Mouse (Mus musculus): Measurements from ENCODE around the gene Socs4. TPM values are rescaled to one million over a fixed set of nuclear protein-coding genes. Genes with fewer than 3 reads are reported as not detected.

Gene Socs4
- polyA plus RNA-seq, 1 experiment from 2014 or later: 4.5 TPM

DNA sequence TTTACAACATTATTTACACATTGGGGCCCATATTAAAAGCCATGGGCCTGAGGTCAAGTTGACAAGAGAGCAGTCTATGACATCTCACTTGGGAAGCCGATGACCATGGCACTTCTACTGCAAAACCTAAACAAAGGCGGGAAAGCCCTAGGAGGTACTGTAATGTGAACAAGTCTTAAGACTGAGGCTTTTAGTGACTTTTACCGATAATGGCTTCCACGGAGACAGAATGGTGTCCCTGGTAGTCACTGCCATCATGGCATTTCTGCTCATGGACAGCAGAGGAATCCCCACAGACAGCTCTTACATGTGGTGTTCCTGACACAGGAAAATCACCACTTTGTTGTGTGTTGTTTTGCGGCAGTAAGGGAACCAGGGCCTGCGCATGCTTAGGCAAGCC lies 35.7 kb upstream of the Socs4 start:
- Histone ChIP-seq H3K27me3 (replicated peaks; ENCODE audit: control insufficient read depth, insufficient read depth, low read length) (no peaks in the 10 kb centered on the region), H3K27ac (ENCODE audit: low read depth) (no peak overlapping the region), H3K9ac (ENCODE audit: low read length) (no peak overlapping the region), H3K4me3 (ENCODE audit: low read depth, low read length) (no peak overlapping the region), H3K4me2 (ENCODE audit: low read length) (no peak overlapping the region), H3K36me3 (ENCODE audit: control insufficient read depth, insufficient read depth, low read length) (peaks cover 46% of the 10 kb centered on the region), H3K4me1 (replicated peaks; ENCODE audit: control insufficient read depth, insufficient read depth, low read length) (no peaks in the 10 kb centered on the region), H3K9me3 (ENCODE audit: control insufficient read depth, low read length) (no peaks in the 10 kb centered on the region)
- no peak for DNase-seq (ENCODE audit: low spot score)
- 92% methylated on average over 6 of the region's 6 CpGs for WGBS
- ATAC-seq (replicated peaks; ENCODE audit: low FRiP score, low TSS enrichment, low read depth): no peak

DNA sequence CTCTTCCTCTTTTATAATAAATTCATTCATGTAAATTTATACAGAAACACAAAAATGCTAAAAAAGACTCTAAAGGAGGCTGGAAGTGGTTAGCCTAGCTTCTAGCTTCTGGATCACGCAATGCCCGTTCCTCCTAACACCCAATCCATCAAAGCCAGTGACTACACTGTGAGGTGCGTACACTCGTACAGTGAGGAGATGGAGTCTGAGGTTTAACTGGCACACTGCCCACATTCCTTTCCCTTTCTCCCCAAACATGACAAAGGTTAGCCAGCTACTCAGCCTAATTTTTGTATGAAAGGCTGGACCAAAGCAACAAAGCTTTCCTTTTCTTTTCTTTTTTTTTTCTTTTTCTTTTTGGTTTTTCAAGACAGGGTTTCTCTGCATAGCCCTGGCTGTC lies 34.0 kb upstream of the Socs4 start:
- no peak overlapping the region for H3K4me3 ChIP-seq (ENCODE audit: low read depth, low read length)
- WGBS: 47% methylated on average over 4 of the region's 4 CpGs
- no peak for DNase-seq (ENCODE audit: low spot score)
- no peaks in the 10 kb centered on the region for H3K27me3 ChIP-seq (replicated peaks; ENCODE audit: control insufficient read depth, insufficient read depth, low read length)
- H3K4me2 ChIP-seq (ENCODE audit: low read length): no peak overlapping the region
- no peaks in the 10 kb centered on the region for H3K9me3 ChIP-seq (ENCODE audit: control insufficient read depth, low read length)
- no peak overlapping the region for H3K27ac ChIP-seq (ENCODE audit: low read depth)
- no peak overlapping the region for H3K9ac ChIP-seq (ENCODE audit: low read length)
- no peak for ATAC-seq (replicated peaks; ENCODE audit: low FRiP score, low TSS enrichment, low read depth)
- H3K4me1 ChIP-seq (replicated peaks; ENCODE audit: control insufficient read depth, insufficient read depth, low read length): no peaks in the 10 kb centered on the region
- peaks cover 63% of the 10 kb centered on the region for H3K36me3 ChIP-seq (ENCODE audit: control insufficient read depth, insufficient read depth, low read length)

DNA sequence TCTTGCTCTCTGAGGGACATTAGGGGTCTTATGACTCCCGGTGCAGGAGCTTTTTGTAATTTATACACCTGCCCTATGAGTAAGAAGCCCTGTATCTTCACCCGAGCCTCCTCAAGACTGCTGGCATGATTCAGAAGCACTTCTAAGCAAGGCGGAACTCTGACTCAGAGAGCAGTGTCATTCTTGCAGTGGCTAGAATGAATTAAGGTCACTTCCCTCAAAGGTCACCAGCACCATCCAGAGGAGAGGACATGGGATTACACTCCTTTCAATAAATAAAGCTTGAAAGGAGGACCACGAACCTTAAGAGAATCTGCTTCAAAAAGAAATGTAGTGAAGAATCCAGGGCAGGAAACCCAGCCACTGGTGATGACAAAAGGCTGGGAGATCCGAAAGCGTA lies 26.9 kb upstream of the Socs4 start:
- H3K4me1 ChIP-seq (replicated peaks; ENCODE audit: control insufficient read depth, insufficient read depth, low read length): no peaks in the 10 kb centered on the region
- no peak overlapping the region for H3K4me3 ChIP-seq (ENCODE audit: low read depth, low read length)
- no peaks in the 10 kb centered on the region for H3K27me3 ChIP-seq (replicated peaks; ENCODE audit: control insufficient read depth, insufficient read depth, low read length)
- no peak overlapping the region for H3K4me2 ChIP-seq (ENCODE audit: low read length)
- no peak overlapping the region for H3K27ac ChIP-seq (ENCODE audit: low read depth)
- H3K9ac ChIP-seq (ENCODE audit: low read length): no peak overlapping the region
- DNase-seq (ENCODE audit: low spot score) (no peak), ATAC-seq (replicated peaks; ENCODE audit: low FRiP score, low TSS enrichment, low read depth) (no peak)
- WGBS: 86% methylated on average over 6 of the region's 6 CpGs
- H3K9me3 ChIP-seq (ENCODE audit: control insufficient read depth, low read length): no peaks in the 10 kb centered on the region
- H3K36me3 ChIP-seq (ENCODE audit: control insufficient read depth, insufficient read depth, low read length): peaks cover 60% of the 10 kb centered on the region

DNA sequence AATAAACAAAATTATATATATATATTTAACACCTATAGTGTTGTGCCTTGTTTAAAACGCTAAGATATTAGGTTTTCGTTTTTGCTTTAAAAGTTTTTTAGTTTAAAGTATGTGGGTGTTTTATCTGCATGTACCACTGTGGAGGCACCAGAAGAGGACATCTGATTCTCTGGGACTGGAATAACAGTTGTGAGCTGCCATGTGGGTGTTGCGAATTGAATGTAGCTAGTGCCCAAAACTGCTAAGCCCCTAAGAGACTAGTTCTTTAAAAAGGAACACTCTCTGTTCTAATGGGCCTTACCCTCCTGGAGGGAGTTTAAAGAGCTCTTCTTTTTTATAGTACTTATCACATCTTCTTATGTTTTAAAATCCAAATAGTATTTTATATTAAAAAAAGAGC lies 11.9 kb upstream of the Socs4 start:
- H3K27me3 ChIP-seq (replicated peaks; ENCODE audit: control insufficient read depth, insufficient read depth, low read length): no peaks in the 10 kb centered on the region
- H3K9me3 ChIP-seq (ENCODE audit: control insufficient read depth, low read length): no peaks in the 10 kb centered on the region
- H3K27ac ChIP-seq (ENCODE audit: low read depth): no peak overlapping the region
- H3K36me3 ChIP-seq (ENCODE audit: control insufficient read depth, insufficient read depth, low read length): peaks cover 77% of the 10 kb centered on the region
- DNase-seq (ENCODE audit: low spot score) (no peak), ATAC-seq (replicated peaks; ENCODE audit: low FRiP score, low TSS enrichment, low read depth) (no peak)
- H3K4me1 ChIP-seq (replicated peaks; ENCODE audit: control insufficient read depth, insufficient read depth, low read length): no peaks in the 10 kb centered on the region
- no peak overlapping the region for H3K9ac ChIP-seq (ENCODE audit: low read length)
- no peak overlapping the region for H3K4me3 ChIP-seq (ENCODE audit: low read depth, low read length)
- 96% methylated on average over 3 of the region's 3 CpGs for WGBS
- no peak overlapping the region for H3K4me2 ChIP-seq (ENCODE audit: low read length)

DNA sequence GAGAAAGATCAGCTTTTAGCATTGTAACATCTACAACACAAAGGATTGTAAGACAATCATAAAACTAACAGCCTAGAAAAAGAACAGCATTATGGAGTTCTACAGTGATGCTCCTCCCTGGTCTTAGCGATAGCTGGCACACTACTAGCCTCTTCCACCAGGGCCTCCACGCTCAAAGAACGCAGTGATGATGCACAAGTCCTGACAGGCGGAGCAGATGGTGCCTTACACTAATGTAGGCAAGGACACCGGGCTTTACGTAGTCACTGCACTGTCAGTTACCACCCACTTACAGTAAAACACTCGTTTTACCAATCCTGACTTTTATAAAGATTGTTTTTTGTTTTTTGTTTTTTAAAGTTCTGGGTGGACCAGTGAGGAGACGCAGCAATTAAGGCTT lies 10.9 kb upstream of the Socs4 start:
- Histone ChIP-seq H3K4me3 (ENCODE audit: low read depth, low read length) (no peak overlapping the region), H3K9ac (ENCODE audit: low read length) (no peak overlapping the region), H3K36me3 (ENCODE audit: control insufficient read depth, insufficient read depth, low read length) (peaks cover 78% of the 10 kb centered on the region), H3K27me3 (replicated peaks; ENCODE audit: control insufficient read depth, insufficient read depth, low read length) (no peaks in the 10 kb centered on the region), H3K4me1 (replicated peaks; ENCODE audit: control insufficient read depth, insufficient read depth, low read length) (no peaks in the 10 kb centered on the region), H3K9me3 (ENCODE audit: control insufficient read depth, low read length) (no peaks in the 10 kb centered on the region), H3K4me2 (ENCODE audit: low read length) (no peak overlapping the region), H3K27ac (ENCODE audit: low read depth) (no peak overlapping the region)
- ATAC-seq (replicated peaks; ENCODE audit: low FRiP score, low TSS enrichment, low read depth) (no peak), DNase-seq (ENCODE audit: low spot score) (no peak)
- 92% methylated on average over 8 of the region's 8 CpGs for WGBS

DNA sequence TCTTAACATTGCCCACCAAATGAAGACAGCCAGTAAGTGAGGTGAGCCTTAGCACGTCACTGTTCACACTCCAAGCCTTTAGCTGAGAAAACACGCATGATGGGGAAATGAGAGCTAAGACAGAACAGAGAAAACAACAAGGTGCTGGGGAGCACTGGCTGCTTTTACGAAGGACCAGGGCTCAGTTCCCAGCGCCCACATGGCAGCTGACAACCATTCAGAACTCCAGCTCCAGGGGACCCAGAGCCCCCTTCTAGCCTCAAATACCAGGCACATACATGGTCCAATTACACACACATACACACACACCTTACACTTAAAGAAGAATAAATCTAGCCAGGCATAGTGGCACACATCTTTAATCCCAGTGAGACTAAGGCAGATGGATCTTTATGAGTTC lies 7.7 kb upstream of the Socs4 start:
- ATAC-seq (replicated peaks; ENCODE audit: low FRiP score, low TSS enrichment, low read depth) (no peak), DNase-seq (ENCODE audit: low spot score) (no peak)
- Histone ChIP-seq H3K4me2 (ENCODE audit: low read length) (no peak overlapping the region), H3K27me3 (replicated peaks; ENCODE audit: control insufficient read depth, insufficient read depth, low read length) (no peaks in the 10 kb centered on the region), H3K9ac (ENCODE audit: low read length) (no peak overlapping the region), H3K36me3 (ENCODE audit: control insufficient read depth, insufficient read depth, low read length) (peaks cover 86% of the 10 kb centered on the region), H3K4me1 (replicated peaks; ENCODE audit: control insufficient read depth, insufficient read depth, low read length) (no peaks in the 10 kb centered on the region), H3K4me3 (ENCODE audit: low read depth, low read length) (no peak overlapping the region), H3K27ac (ENCODE audit: low read depth) (no peak overlapping the region), H3K9me3 (ENCODE audit: control insufficient read depth, low read length) (no peaks in the 10 kb centered on the region)
- 94% methylated on average over 4 of the region's 4 CpGs for WGBS

DNA sequence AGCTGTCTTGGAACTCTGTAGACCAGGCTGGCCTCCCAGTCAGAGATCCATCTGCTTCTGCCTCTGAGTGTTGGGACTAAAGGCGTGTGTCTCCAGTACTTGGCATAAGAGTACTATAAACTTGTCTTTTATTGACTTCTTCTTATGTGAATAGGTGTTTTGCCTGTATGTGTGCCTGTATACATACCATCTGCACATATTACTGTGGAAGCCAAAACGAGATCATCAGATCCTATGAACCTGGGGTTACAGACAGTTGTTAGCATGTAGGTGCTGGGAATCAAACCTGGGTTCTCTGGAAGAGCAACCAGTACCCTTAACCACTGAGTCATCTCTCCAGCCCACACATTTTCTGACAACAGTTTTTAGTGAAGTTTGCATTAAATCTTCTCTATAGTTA lies 7.0 kb upstream of the Socs4 start:
- H3K27ac ChIP-seq (ENCODE audit: low read depth): no peak overlapping the region
- no peak for DNase-seq (ENCODE audit: low spot score)
- no peaks in the 10 kb centered on the region for H3K27me3 ChIP-seq (replicated peaks; ENCODE audit: control insufficient read depth, insufficient read depth, low read length)
- H3K4me3 ChIP-seq (ENCODE audit: low read depth, low read length): no peak overlapping the region
- H3K9ac ChIP-seq (ENCODE audit: low read length): no peak overlapping the region
- H3K4me2 ChIP-seq (ENCODE audit: low read length): no peak overlapping the region
- 100% methylated on average over 2 of the region's 2 CpGs for WGBS
- ATAC-seq (replicated peaks; ENCODE audit: low FRiP score, low TSS enrichment, low read depth): no peak
- H3K4me1 ChIP-seq (replicated peaks; ENCODE audit: control insufficient read depth, insufficient read depth, low read length): no peaks in the 10 kb centered on the region
- H3K9me3 ChIP-seq (ENCODE audit: control insufficient read depth, low read length): no peaks in the 10 kb centered on the region
- peaks cover 85% of the 10 kb centered on the region for H3K36me3 ChIP-seq (ENCODE audit: control insufficient read depth, insufficient read depth, low read length)

DNA sequence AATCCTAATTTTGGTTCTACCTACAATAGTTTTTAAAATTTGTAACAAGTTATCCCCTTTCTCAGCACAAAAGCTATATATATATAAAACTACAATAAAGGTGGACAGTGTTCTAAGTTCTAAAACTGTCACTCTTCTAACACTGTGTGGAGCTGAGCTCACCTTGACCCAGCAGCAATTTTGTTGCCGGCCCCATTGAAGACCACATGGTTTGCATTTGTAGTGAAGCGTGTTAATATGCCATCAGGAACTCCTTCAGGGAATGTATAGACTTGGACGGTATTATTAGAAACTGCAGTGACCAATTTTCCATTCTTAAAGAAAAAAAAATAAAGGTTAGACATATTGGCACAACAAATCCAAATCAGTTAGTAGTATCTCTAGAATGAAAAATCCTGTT lies 3.0 kb upstream of the Socs4 start:
- no peak for ATAC-seq (replicated peaks; ENCODE audit: low FRiP score, low TSS enrichment, low read depth)
- DNase-seq (ENCODE audit: low spot score): no peak
- 88% methylated on average over 3 of the region's 3 CpGs for WGBS

DNA sequence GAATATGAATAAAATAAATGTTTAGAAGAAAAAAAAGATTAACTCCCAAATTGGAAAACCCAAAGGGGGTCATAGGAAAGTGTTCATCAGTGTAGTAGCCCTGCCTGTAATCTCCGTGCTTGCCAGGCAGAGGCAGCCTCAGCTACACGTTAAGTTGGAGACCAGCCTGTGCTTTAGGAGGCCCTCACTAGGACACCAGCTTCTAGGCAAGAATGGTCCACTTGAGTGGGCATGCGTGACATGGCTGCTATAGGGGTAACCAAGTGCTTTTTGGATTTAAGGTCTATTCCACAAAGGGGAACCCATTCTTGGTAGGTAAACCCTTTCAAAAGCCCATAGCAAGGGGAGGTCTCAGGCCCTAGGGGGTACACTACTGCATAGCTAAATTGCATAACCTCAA lies 1.3 kb upstream of the Socs4 start:
- no peak for ATAC-seq (replicated peaks; ENCODE audit: low FRiP score, low TSS enrichment, low read depth)
- peak overlapping the region; percentile 93 for H3K4me3 ChIP-seq (ENCODE audit: low read depth, low read length)
- WGBS: 24% methylated on average over 3 of the region's 3 CpGs
- no peaks in the 10 kb centered on the region for H3K9me3 ChIP-seq (ENCODE audit: control insufficient read depth, low read length)
- H3K4me2 ChIP-seq (ENCODE audit: low read length): peak overlapping the region; percentile 77
- peak overlapping the region; percentile 86 for H3K9ac ChIP-seq (ENCODE audit: low read length)
- H3K27ac ChIP-seq (ENCODE audit: low read depth): no peak overlapping the region
- H3K36me3 ChIP-seq (ENCODE audit: control insufficient read depth, insufficient read depth, low read length): peaks cover 31% of the 10 kb centered on the region
- H3K27me3 ChIP-seq (replicated peaks; ENCODE audit: control insufficient read depth, insufficient read depth, low read length): no peaks in the 10 kb centered on the region
- H3K4me1 ChIP-seq (replicated peaks; ENCODE audit: control insufficient read depth, insufficient read depth, low read length): peaks cover 12% of the 10 kb centered on the region
- DNase-seq (ENCODE audit: low spot score): no peak

More for the DNA sequence above, 3.0 kb upstream of the Socs4 start:
- H3K9me3 ChIP-seq (ENCODE audit: control insufficient read depth, low read length): no peaks in the 10 kb centered on the region
- no peak overlapping the region for H3K27ac ChIP-seq (ENCODE audit: low read depth)
- no peak overlapping the region for H3K9ac ChIP-seq (ENCODE audit: low read length)
- peaks cover 12% of the 10 kb centered on the region for H3K4me1 ChIP-seq (replicated peaks; ENCODE audit: control insufficient read depth, insufficient read depth, low read length)
- no peak overlapping the region for H3K4me3 ChIP-seq (ENCODE audit: low read depth, low read length)
- peaks cover 47% of the 10 kb centered on the region for H3K36me3 ChIP-seq (ENCODE audit: control insufficient read depth, insufficient read depth, low read length)
- H3K4me2 ChIP-seq (ENCODE audit: low read length): no peak overlapping the region
- H3K27me3 ChIP-seq (replicated peaks; ENCODE audit: control insufficient read depth, insufficient read depth, low read length): no peaks in the 10 kb centered on the region

All from intestine, embryonic 14.5 days (tissue).